Mouse (Mus musculus): Measurements from ENCODE around the gene Uba1y. TPM values are rescaled to one million over a fixed set of nuclear protein-coding genes. Genes with fewer than 3 reads are reported as not detected.
"Not testable (repeated sequence)": the region's sequence is repeated elsewhere in the genome, so short reads cannot be mapped to it uniquely, and the experiment has no call there.

The Uba1y gene
- total RNA-seq (2021): not detected

GRCm38 (mm10) chrY:818396-818795 is at the start of gene Uba1y:
Gene Uba1y (plus strand): TSS chrY:818649.
- DNase-seq (ENCODE audit: low spot score): no peak
- intact Hi-C loops (cut with DNase I): no loop called here

- intact Hi-C loops (cut with DNase I); DNase-seq (ENCODE audit: low spot score): not testable (repeated sequence)
Measured at GRCm38 (mm10) chrY:797309-797708, 21.1 kb upstream of the Uba1y start, which contains the start of gene Zfy1. Gene Zfy1 (minus strand): TSS chrY:797409.

- intact Hi-C loops (cut with DNase I): no loop called here
- no peak for DNase-seq (ENCODE audit: low spot score)
Measured at GRCm38 (mm10) chrY:808991-809661, 9.3 kb upstream of the Uba1y start.

GRCm38 (mm10) chrY:872404-872803 is 54.0 kb downstream of the Uba1y start:
- no peak for DNase-seq (ENCODE audit: low spot score)
- intact Hi-C loops (cut with DNase I): no loop called here

GRCm38 (mm10) chrY:872855-873549 is 54.6 kb downstream of the Uba1y start:
- intact Hi-C loops (cut with DNase I): no loop called here
- no peak for DNase-seq (ENCODE audit: low spot score)

Other genes starting within 250 kb of the Uba1y start
- not detected for gene Zfy1, start 21.2 kb upstream of the Uba1y start, total RNA-seq (2021)
- 1 to 10 TPM in 1 of 2 experiments, not detected in 1; 9.5 TPM for gene Kdm5d, start 79.1 kb downstream of the Uba1y start, total RNA-seq (2021)
- gene Eif2s3y, start 191.9 kb downstream of the Uba1y start, total RNA-seq (2021): 10 to 100 TPM in 1 of 2 experiments, not detected in 1; 56.5 TPM